Mouse (Mus musculus): Measurements from ENCODE around the gene Tuba1b. TPM values are rescaled to one million over a fixed set of nuclear protein-coding genes. Genes with fewer than 3 reads are reported as not detected.

Tuba1b gene
- total and polyA plus RNA-seq, 3 experiments, result 1,149 to 2,960 (median 2,851) TPM

- H3K4me1 ChIP-seq (ENCODE audit: control insufficient read depth in 1 of 2, insufficient read depth in 2 of 2), result peaks cover 3 to 22% of the 10 kb centered on the region in 2 experiments
- dilution Hi-C loops (cut with MboI; ENCODE audit: extremely low pct_ligation_motif_present, extremely low pct_unique_long_range_greater_than_20kb, low sequenced_read_pairs), result no loop called here
- H3K36me3 ChIP-seq (replicated peaks in 1 of 2; ENCODE audit: control insufficient read depth in 1 of 2, insufficient read depth in 1 of 2, low read length in 1 of 2), result no peaks in the 10 kb centered on the region
Measured at GRCm38 (mm10) chr15:98971111-98971510, 36.7 kb upstream of the Tuba1b start.

GRCm38 (mm10) chr15:98969372-98970101 is 35.2 kb upstream of the Tuba1b start:
- H3K36me3 ChIP-seq (replicated peaks in 1 of 2; ENCODE audit: control insufficient read depth in 1 of 2, insufficient read depth in 1 of 2, low read length in 1 of 2), result no peaks in the 10 kb centered on the region
- H3K79me2 ChIP-seq (replicated peaks; ENCODE audit: control insufficient read depth, extremely low read depth, insufficient read depth, poor library complexity, severe bottlenecking), result no peaks in the 10 kb centered on the region
- H3K27ac ChIP-seq (ENCODE audit: insufficient read depth, low read depth), result no peak overlapping the region
- H3K9me3 ChIP-seq (replicated peaks; ENCODE audit: low read length), result peaks cover 3% of the 10 kb centered on the region
- dilution Hi-C loops (cut with MboI; ENCODE audit: extremely low pct_ligation_motif_present, extremely low pct_unique_long_range_greater_than_20kb, low sequenced_read_pairs), result no loop called here
- H3K4me2 ChIP-seq (ENCODE audit: insufficient read depth, low read depth, poor library complexity, severe bottlenecking), result no peak overlapping the region
- no peak for DNase-seq (ENCODE audit: extremely low read depth)
- H3K9ac ChIP-seq (ENCODE audit: insufficient read depth, low read depth), result no peak overlapping the region
- H3K27me3 ChIP-seq (replicated peaks), result peaks cover 3% of the 10 kb centered on the region
- H3K4me1 ChIP-seq (ENCODE audit: control insufficient read depth in 1 of 2, insufficient read depth in 2 of 2), result peaks cover 3 to 22% of the 10 kb centered on the region in 2 experiments
- TF ChIP-seq JUN (IDR thresholded peaks at IDR 0.05; ENCODE audit: insufficient read depth, low read depth, low read length) (no peak), CHD2 (IDR thresholded peaks at IDR 0.05; ENCODE audit: low read length) (no peak), JUND (conservative IDR thresholded peaks at IDR 0.05; ENCODE audit: low read depth, low read length) (no peak)
- in situ Hi-C loops (cut with MboI; ENCODE audit: low pct_ligation_motif_present, low pct_unique_long_range_greater_than_20kb, low sequenced_read_pairs), result no loop called here
- no peak overlapping the region for H3K4me3 ChIP-seq (replicated peaks in 1 of 3; ENCODE audit: low read depth in 2 of 3, low read length in 2 of 3, poor library complexity in 1 of 3)

More at GRCm38 (mm10) chr15:98971111-98971510, 36.7 kb upstream of the Tuba1b start:
- TF ChIP-seq MEF2A (IDR thresholded peaks at IDR 0.05; ENCODE audit: borderline replicate concordance, low read depth, low read length) (no peak), SIN3A (IDR thresholded peaks at IDR 0.05; ENCODE audit: low read length) (no peak), CHD1 (IDR thresholded peaks at IDR 0.05; ENCODE audit: low read depth, low read length) (no peak), JUN (IDR thresholded peaks at IDR 0.05; ENCODE audit: insufficient read depth, low read depth, low read length) (no peak), TBP (conservative IDR thresholded peaks at IDR 0.05; ENCODE audit: low read depth, low read length) (no peak), EP300 (IDR thresholded peaks at IDR 0.05; ENCODE audit: low read length) (no peak), PAX5 (IDR thresholded peaks at IDR 0.05; ENCODE audit: low read length) (no peak), MXI1 (IDR thresholded peaks at IDR 0.05; ENCODE audit: low read depth, low read length) (no peak), RAD21 (IDR thresholded peaks at IDR 0.05; ENCODE audit: low read depth, low read length) (no peak), POLR2AphosphoS2 (IDR thresholded peaks at IDR 0.05; ENCODE audit: low read depth, low read length) (no peak), GABPA (IDR thresholded peaks at IDR 0.05; ENCODE audit: insufficient replicate concordance, low read depth, low read length) (no peak), RCOR1 (conservative IDR thresholded peaks at IDR 0.05; ENCODE audit: low read depth, low read length) (no peak), MYC (IDR thresholded peaks at IDR 0.05; ENCODE audit: low read depth, low read length) (no peak), ELF1 (IDR thresholded peaks at IDR 0.05; ENCODE audit: low read depth, low read length) (no peak), USF1 (IDR thresholded peaks at IDR 0.05; ENCODE audit: low read depth, low read length) (no peak), MAX (IDR thresholded peaks at IDR 0.05; ENCODE audit: low read length) (no peak), IRF4 (IDR thresholded peaks at IDR 0.05; ENCODE audit: low read depth, low read length) (no peak)
- in situ Hi-C loops (cut with MboI; ENCODE audit: low pct_ligation_motif_present, low pct_unique_long_range_greater_than_20kb, low sequenced_read_pairs), result no loop called here
- no peaks in the 10 kb centered on the region for H3K79me2 ChIP-seq (replicated peaks; ENCODE audit: control insufficient read depth, extremely low read depth, insufficient read depth, poor library complexity, severe bottlenecking)
- H3K27ac ChIP-seq (ENCODE audit: insufficient read depth, low read depth), result no peak overlapping the region
- no peak overlapping the region for H3K4me3 ChIP-seq (replicated peaks in 1 of 3; ENCODE audit: low read depth in 2 of 3, low read length in 2 of 3, poor library complexity in 1 of 3)
- no peak for DNase-seq (ENCODE audit: extremely low read depth)
- no peak overlapping the region for H3K4me2 ChIP-seq (ENCODE audit: insufficient read depth, low read depth, poor library complexity, severe bottlenecking)
- peaks cover 3% of the 10 kb centered on the region for H3K27me3 ChIP-seq (replicated peaks)
- no peak overlapping the region for H3K9ac ChIP-seq (ENCODE audit: insufficient read depth, low read depth)
- H3K9me3 ChIP-seq (replicated peaks; ENCODE audit: low read length), result peaks cover 3% of the 10 kb centered on the region

Measured in CH12.LX (cell line).